Mouse (Mus musculus): ENCODE data around the gene Pik3cb.

DNA sequence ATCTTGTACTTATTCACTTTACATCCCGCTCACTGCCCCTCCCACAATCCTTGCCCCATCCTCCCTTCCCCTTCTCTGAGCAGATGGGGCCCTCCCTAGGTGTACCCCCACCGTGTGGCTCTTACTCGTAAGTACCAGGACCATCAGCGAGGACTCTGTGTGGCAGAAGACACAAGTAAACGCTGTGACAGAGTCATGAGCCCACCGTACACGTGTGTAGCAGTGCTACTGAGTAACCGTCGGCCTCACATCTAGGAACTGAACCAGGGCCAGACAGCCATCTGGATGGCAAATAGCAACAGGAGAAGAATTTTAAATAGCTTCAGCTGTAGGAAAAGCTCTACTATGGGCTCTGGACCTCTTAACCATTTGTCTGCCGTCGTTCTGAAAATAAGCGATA, 28.0 kb downstream of the Pik3cb start:
- TF ChIP-seq POLR2A (IDR thresholded peaks at IDR 0.05; ENCODE audit: insufficient read length, low read depth) (no peak), E2F4 (IDR thresholded peaks at IDR 0.05; ENCODE audit: insufficient read depth) (no peak), MAX (IDR thresholded peaks at IDR 0.05; ENCODE audit: low read depth) (no peak), REST (IDR thresholded peaks at IDR 0.05; ENCODE audit: insufficient read depth, insufficient read length) (no peak), MYOG (IDR thresholded peaks at IDR 0.05; ENCODE audit: control insufficient read depth in 1 of 3, insufficient read depth in 1 of 3, insufficient read length in 2 of 3, low read depth in 2 of 3) (no peak), USF1 (IDR thresholded peaks at IDR 0.05; ENCODE audit: low read depth) (no peak), TCF12 (IDR thresholded peaks at IDR 0.05; ENCODE audit: insufficient read depth, poor library complexity, severe bottlenecking) (no peak), POLR2AphosphoS2 (IDR thresholded peaks at IDR 0.05; ENCODE audit: insufficient read length, low read depth) (no peak), CEBPB (IDR thresholded peaks at IDR 0.05; ENCODE audit: insufficient read depth, poor library complexity, severe bottlenecking) (no peak), MYOD1 (IDR thresholded peaks at IDR 0.05; ENCODE audit: control insufficient read depth in 1 of 3, insufficient read length in 2 of 3, low read depth in 2 of 3) (no peak)

All from myocyte (in vitro differentiated cells).